Mouse (Mus musculus) Muller cell, postnatal 12 days (primary cell): ENCODE results near the gene Phf3.

Experiments used
- DNase-seq: peaks from one replicate; pipeline ENCODE4 v3.0.0-alpha.2; 2015; ENCODE audit errors: inconsistent ontology term

The Phf3 gene

DNA sequence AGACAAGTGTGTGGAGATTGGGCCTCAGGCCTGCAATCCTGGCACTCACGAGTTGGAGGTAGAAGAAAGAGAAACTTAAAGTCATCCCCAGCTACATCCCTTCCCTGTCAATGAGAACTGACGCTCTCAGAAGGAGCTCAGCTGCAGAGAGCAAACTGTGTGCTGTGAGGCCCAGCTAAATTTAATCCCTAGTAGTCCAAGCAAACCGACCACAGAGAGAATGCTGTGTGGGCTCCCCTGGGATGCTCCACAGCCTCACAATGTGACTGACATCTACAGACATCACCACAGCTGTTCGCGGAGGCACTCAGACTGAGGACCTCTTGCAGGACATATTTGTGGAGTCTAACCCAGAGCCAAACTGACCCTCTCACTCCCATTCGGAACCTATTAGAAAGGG, 54.3 kb downstream of the Phf3 start:
- no peak for DNase-seq

DNA sequence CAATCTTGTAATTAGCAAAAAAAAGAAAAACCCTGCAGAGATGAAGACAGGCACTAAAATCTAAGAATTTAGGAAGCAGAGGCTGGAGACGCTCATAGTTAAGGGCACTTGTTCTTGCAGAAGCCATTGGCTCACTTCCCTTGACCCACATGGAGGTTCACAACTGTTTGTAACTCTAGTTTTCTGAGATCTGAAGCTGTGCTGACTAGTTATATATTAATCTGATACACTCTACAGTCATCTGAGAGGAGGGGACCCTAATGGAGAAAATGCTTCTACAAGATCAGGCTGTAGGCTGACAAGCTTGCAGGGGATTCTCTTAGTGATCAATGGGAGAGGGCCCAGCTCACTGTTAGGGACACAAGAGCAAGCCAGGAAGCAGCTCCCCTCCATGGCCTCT, 58.1 kb downstream of the Phf3 start:
- no peak for DNase-seq

DNA sequence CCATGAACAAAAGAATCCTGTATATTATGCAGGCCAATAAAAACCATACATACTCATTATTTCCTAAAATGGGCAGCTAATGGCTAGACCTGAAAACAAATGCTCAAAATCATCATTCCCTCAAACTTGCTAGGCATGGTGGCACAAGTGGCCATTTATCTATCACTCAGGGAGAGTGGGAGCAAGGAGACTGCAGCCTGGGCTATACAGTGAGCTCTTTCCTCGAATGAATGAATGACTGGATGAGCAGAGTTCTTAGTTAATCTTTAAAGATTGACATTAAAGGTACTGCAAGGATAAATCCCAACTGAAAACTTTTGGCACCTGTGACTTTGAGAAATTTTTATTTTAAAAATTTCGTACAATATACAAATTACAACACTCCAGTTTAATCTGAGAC, 58.7 kb downstream of the Phf3 start:
- DNase-seq, result no peak

DNA sequence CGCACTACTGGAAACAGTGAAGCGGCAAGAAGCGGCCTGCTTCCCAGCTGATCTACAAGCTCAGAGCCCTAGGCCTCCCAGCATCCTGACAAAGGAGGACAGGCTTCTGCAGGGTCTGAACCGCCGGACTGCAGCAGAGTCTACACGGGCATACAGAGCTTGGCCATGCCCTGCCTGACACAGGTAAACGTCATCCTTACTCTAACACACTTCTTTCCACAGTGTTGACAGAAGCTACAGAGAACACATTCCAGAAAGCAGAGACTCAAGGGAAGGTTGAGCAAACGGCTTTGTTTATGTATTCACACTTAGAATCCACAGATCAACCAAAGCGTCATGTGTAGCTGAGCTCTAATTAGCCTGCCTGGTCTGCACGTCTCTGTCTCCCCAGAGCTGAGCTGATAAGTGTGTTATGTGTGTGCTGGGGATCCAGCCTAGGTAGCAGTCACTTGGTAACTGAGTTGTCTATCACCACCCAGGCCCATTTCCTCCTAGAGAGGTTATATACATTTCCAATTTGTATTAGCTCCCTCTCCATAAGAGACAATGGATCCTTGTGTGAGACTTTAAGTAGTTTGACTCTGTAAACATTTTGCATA, 65.5 kb downstream of the Phf3 start:
- DNase-seq, result no peak

DNA sequence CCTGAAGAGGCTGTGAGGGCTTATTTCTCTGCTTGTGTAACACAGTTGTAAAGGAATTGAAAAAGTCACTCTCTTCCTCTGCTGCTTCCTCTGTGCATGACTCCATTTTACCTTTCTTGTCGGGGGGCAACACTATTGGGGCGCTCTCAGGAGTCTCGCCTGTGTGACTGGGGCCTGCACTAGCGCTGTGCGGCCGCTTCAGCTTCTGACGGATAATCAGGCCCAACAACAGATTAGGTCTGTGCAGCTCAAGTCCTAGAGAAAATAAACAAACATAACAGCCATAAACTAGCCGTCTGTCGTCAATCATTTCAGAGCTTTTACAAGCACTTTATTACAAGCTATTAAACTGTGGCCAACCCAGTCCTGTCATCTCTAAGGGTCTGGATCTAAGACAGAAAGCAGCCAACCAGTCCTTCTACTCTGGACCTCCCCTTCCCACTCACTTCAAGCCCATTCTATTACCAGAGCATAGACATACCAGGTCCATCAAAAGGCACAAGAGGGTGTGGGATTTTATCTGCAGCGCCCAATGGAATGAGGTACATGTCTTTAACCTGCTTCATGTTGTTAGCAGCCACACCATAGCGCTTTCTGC, 67.9 kb downstream of the Phf3 start:
- DNase-seq, result no peak

DNA sequence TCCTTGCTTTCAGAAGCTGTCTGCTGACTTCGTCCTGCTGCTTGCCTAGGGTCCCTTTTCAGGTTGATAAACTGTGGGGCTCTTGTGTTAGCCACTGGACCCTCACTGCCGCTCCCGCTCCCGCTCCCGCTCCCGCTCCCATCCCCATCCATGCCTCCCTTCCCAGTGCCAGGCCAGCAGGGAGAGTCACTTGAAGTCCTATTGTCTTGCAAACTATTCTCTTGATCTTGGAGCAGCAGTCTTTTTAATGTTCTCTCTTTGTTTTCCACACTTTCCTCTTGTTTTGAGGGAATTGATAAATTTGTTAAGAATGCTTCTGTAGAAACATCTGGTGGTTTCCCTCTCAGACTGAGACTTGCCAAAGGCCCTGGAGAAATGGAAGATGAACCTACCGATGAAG, 68.8 kb downstream of the Phf3 start:
- no peak for DNase-seq

DNA sequence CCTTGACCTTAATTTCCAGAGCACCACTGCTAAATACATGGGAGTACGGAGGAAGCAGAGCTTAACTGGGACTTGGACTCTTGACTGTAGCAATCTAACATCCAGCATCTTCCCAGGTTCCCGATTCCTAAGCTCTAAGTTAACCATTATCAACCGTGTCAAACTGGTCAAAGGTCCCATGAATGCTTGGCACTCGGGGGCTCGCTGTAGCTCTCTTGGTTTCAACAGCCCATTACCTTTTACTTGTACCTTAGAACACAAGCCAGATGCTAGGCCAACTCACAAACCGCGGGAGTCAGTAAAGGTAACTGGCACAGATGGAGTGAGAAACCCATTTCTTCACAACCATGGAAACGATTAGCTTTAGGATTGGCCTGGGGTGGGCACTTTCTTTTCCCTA, 71.8 kb downstream of the Phf3 start:
- DNase-seq, result no peak

DNA sequence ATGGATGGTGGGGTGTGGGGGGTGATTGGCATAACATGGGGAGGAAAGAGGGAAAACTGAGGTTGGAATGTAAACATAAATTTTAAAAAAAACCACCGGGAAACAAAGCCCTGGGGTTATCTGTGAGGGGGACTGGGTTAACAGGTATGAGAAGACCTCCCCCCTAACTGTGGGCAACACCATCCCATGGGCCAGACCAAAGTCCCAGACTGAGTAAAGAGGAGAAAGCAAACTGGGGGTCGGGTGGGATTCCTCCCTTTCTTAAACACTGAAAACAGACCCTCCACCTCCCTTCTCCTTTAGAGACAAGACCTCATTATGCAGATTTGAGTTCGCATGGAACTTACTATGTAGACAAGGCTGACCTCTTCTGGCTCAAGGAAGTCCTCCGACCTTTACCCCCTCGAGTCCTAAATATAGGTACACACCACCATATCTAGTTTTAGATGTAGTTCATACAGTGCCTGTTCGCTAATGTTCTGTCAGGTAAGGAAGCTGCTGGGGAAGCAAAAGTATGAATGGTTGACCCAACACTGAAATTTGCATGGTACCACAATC, 74.4 kb downstream of the Phf3 start:
- no peak for DNase-seq

DNA sequence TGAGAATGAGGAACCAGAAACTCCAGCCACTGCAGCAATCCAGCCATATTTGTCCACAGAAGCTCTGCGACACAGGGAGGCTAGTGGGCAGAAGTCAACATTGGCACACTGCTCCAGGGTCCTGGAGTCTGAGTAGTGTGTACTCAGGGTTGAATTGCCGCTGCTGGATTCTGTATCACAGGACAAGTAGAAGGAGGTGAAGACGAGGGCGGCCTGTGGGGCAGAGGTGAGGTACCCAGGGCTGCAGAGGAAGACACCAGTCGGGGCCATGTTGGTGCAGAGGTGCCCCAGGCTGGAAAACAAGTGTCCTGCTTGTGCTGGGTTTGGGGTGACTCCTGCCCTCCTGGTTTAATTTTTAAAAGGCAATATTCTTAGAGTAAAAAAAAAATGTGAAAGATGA, 79.1 kb downstream of the Phf3 start:
- no peak for DNase-seq

DNA sequence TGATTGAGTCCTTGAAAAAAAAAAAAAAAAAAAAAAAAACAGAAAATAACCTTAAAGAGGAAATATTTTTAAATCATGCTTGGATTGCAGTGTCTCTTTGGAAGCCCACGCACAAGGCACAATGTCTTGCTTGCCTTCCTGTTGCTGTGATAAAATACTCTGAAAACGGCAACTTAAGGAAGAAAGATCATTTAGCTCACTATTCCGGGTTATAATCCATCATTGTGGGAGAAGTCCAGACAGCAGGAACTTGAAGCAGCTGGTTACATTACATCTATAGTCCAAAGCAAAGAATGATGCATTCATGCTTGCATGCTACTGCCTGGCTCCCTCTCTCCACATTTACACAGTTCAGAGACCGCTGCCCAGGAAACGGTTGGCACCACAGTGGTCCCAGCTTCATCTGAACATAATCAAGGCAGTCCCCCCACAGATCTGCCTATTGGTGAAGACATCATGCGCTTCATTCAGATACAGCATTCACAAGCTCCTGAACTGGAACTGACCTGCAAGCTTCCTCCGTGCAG, 80.3 kb downstream of the Phf3 start:
- no peak for DNase-seq

DNA sequence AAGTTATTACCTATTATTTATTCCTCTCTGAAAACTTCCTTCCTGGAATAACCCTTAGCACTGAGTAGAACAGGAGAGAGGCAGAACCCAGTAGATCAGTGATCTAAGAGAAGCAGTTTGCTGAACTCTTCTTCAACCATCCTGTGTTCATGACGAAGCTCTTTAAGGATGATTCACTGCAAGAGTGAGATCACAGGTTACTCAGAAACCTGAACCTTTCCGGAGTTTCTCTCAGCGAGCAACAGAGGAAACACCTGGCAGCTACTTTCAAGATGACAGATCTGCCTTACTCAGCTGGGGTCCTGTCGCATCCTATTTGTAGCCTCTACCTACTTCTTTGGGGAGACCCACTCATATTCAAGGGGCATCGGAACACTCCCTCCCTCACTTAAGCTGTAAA, 80.8 kb downstream of the Phf3 start:
- no peak for DNase-seq

DNA sequence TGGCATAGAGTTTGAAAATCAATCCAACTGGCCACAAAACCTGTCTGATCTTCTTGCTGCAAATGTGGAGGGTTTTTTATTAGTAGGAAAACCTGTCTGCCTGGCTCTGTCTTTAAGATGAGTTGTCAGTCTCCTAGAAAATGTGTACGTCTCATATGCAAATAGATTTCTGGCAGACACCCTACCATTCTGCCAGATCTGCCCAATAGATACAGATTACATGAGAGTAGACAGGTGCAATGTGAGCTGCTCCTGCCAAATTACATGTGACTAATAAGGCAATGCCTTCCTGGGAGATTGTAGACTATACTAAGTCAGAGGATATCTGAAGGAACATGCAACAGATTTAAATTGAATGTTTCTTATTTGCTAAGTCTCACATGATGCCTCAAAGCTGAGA, 83.5 kb downstream of the Phf3 start:
- no peak for DNase-seq

DNA sequence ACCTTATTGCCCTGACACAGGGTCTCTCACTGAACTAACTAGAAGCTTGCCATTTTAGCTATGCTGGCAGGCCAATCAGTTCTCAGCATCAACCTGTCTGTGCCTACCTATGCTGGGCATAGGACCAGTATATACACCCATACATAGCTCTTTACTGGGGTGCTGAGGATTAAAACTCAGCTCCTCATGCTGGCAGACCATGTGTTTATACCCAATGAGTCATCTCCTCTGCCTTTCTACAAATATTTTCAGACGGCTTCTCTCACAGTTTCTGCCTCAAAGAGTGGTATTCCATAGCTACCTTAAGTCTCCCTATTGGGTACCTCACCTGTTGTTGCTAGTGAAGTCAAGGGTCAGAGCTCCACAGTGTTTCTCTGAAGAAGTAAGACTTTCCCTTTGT, 84.0 kb downstream of the Phf3 start:
- no peak for DNase-seq

DNA sequence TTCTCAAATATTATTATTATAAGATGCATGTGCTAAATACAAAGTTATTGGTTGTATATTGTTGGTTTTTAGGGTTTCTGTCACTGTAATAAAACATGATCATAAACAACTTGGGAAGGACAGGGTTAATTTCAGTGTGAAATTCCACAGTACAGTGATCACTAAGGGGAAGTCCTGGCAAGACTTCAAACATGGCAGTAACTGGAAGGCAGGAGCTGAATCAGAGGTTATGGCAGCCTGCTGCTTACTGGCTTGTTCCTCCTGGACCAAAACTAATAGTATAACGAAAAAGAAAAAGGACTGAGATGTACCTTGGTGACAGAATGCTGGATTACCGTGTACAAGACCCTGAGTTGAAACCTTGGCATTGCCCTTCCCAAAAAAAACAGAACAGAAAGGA, 84.7 kb downstream of the Phf3 start:
- DNase-seq, result no peak

DNA sequence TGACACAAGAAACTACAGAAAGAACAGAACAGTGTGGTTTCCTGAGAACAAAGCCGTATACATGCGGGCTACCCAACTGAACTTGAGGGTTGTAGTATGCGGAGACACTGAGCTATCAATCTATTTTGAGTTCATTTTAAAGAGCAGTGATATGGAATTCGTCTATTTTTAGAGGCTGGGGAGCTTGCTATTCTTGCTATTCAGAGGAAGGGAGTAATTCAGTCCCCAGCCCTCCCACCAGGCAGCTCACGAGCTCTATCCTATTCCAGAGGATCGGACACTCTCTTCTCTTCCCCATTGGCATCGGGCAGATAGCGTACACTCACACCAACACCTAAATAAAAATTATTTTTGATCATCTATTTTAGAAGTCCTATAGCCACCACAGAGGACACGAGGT, 87.1 kb downstream of the Phf3 start:
- no peak for DNase-seq

DNA sequence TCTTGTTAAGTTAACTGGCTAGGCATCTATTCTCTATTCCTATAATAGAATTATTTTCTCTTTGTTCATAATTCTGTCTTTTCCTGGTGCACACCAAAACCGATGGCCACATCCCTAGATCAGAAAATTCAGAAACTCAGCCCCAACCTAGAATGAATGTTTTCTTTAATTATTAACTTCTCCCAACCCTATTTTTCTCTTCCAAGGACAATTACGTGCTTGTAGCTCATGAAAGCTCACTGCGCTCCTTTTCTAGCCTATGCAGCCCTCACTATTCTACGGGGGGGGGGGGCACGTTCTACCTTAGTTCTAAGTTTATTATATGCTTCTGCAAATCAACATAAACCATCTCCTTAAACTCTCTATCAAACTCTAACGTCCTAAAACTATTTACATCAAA, 90.0 kb downstream of the Phf3 start:
- no peak for DNase-seq

DNA sequence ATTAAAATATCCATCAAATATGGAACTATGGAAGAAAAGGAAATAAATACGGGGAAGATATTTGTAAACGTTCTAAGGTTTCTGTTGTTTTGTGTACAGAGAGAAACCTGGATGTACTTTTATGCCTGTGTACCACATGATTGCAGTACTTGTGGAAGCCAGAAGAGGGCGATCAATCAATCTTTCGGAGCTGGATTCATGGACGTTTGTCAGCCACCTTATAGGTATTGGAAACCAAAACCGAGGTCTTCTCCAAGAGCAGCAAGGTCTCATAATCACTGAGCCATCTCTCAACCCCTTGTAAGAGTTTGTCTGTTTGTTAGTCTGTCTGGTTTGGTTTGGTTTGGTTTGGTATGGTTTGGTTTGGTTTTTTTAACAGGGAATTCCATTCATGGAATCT, 93.4 kb downstream of the Phf3 start:
- no peak for DNase-seq

DNA sequence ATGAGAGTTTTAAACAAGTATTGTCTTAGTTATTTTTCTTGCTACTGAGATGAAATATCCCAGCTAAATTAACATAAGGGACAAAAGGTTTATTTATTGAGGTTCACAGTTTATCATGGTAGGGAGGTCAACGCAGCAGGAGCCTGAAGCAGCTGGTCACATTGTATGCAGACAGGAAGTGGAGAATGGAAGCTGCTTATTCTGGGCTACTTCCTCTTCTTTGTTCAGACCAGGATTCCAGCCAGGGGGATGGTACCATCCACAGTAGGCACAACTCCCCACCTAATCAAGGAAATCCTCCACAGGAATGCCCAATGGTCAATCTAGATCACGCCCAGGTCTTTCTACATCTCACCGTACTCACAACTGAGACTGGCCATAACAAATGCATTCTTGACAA, 94.2 kb downstream of the Phf3 start:
- no peak for DNase-seq

DNA sequence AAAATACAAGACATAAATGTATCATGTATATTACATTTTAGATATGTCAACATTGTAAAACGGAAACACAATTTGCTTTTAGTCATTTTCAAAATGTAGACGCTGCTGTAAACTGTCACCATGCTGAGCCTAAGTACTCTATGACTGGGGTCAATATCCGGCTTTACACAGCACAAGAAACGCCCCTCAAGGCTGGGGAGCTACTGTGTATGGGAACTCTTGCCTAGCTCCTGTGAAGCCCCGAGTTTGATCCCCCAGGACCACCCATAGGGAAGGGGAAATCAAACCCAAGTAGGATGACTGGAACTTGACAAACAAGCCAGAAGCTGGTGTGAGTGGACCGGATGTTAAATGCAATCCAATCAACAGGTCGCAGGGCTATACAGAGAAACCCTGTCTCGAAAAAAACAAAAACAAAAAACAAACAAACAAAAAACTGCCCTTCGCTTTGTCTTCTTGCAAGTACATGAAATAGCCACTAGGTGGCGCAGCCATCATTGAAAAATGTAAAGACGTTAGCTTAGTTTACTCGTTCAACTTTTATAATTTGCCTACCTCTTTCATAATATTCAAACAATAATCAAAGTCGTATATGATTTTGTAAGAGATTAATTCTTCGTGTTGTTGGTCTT, 95.2 kb downstream of the Phf3 start:
- DNase-seq, result no peak

DNA sequence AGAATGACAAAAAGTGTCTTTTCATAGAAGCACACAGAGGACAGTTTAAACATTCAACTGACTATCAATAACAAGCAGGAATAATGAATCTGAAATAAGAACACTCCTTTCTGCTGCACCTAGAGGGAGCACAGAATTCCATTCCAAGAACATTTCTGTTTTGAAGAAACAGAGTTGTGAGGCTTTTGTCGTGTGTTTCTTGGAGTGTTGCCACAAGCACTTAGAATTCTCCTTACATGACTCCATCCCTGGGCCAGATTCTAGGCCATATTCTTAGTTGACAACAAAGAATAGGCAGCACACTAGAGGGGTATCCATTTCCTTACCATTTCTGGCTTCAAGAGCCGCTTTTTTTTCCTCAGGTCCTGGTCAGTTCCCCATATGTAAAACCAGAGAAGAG, 97.5 kb downstream of the Phf3 start:
- no peak for DNase-seq

DNA sequence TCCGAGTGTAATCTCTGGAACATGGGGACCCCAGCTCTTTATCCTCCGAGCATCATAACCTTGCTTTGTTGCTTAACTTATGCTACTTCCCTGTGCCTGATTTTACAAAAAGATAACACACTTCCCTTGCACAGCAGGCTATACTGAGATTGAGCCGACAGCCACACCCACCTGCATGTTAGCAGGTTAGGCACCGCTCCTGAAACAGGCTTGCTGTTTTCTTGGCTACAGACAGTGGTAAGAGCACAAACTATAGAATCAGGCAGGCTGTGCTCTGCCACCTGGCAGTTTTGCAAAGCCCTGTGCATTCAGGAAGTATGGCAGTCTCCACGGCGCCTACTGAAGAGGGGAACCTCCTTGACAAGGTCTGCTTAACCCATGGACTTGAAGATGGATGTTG, 100.1 kb downstream of the Phf3 start:
- no peak for DNase-seq

DNA sequence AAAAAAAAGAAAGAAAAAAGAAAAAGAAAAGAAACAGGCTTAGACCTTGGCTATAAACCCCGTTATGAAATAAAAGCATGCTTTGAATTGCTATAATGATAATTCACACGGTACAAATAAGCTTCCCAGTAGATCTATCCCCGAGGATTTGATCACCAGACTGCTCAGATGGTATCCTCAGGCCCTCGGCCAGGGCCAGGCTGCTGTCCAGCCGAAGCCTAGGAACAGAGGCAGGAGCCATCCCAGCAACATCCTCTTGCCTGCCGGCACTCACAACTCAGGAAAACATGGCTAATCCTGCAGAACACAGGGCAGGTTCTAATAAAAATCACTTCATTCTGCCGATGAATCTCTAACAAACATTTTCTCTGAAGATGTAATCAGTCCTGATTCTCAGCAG, 100.9 kb downstream of the Phf3 start:
- no peak for DNase-seq

DNA sequence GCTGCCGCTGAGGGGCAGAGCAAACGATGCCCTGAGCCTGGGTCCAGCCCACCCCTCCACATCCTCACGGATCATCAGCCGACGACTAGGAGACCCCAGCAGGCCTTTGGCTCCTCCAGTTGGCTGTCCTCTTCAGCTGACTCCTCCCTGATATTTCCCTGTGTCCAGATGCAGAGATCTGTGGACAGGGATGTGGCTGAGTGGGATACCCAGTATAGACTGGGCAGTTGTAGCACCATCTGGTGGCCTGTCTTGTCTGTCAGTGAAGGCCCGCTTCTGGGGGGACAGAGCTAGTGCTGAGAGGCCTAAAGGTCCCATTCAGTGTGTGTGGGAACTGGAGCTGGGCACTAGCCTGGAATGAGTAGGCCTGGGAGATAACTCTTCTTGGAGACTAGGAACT, 101.9 kb downstream of the Phf3 start:
- DNase-seq, result no peak
